In genomic region chr2:32692496-32692895, GRCm38 (mm10) we compare ENCODE assay signal across 7 mouse cellular contexts. TPM values are rescaled to one million over a fixed set of nuclear protein-coding genes. Genes with fewer than 3 reads are reported as not detected.
A peak's percentile ranks its signal among the peaks of the same experiment; 100 is the strongest.
DNase-seq lines count a peak whose midpoint lies in the region; ATAC-seq and TF ChIP-seq lines count a peak whose summit lies in the region.

No protein-coding gene starts in this region.

- no peak overlapping the region for H3K4me3 ChIP-seq in hindbrain, embryonic 12.5 days
- H3K4me3 ChIP-seq in hindbrain, embryonic 10.5 days, result no peak overlapping the region
- peak overlapping the region; percentile 99 for H3K4me3 ChIP-seq in E14TG2a.4 (replicated peaks; ENCODE audit: low read length)
- H3K4me3 ChIP-seq in embryonic facial prominence, embryonic 13.5 days, result 0 out of 2 replicates have a peak overlapping the region, but pooled peaks have one; percentile 80
- H3K4me3 ChIP-seq in liver, embryonic 14.5 days (ENCODE audit: insufficient read depth in 1 of 2, low read depth in 2 of 2, low read length in 2 of 2), result peak overlapping the region in 1 of 2 experiments; percentile 85; a peak in 1 of 4 replicates

- no peak overlapping the region for H3K27ac ChIP-seq in hindbrain, embryonic 12.5 days
- no peak overlapping the region for H3K27ac ChIP-seq in hindbrain, embryonic 10.5 days
- H3K27ac ChIP-seq in embryonic facial prominence, embryonic 13.5 days, result no peak overlapping the region
- H3K27ac ChIP-seq in liver, embryonic 14.5 days, result no peak overlapping the region

- 93% methylated on average over 14 of the region's 14 CpGs for WGBS in hindbrain, embryonic 12.5 days
- WGBS in hindbrain, embryonic 10.5 days, result 95% methylated on average over 14 of the region's 14 CpGs
- WGBS in embryonic facial prominence, embryonic 13.5 days, result 96% methylated on average over 14 of the region's 14 CpGs
- 86% methylated on average over 14 of the region's 14 CpGs for WGBS in liver, embryonic 14.5 days (ENCODE audit: insufficient replicate concordance)

- H3K4me2 ChIP-seq in hindbrain, embryonic 12.5 days (replicated peaks), result no peak overlapping the region
- peak overlapping the region; percentile 80 for H3K4me2 ChIP-seq in embryonic facial prominence, embryonic 13.5 days
- peak overlapping the region; percentile 99 for H3K4me2 ChIP-seq in liver, embryonic 14.5 days (ENCODE audit: low read depth)

- no peaks in the 10 kb centered on the region for H3K9me3 ChIP-seq in hindbrain, embryonic 12.5 days (replicated peaks)
- no peaks in the 10 kb centered on the region for H3K9me3 ChIP-seq in hindbrain, embryonic 10.5 days
- H3K9me3 ChIP-seq in E14TG2a.4 (ENCODE audit: low read length), result no peaks in the 10 kb centered on the region
- no peaks in the 10 kb centered on the region for H3K9me3 ChIP-seq in embryonic facial prominence, embryonic 13.5 days
- H3K9me3 ChIP-seq in liver, embryonic 14.5 days (ENCODE audit: control insufficient read depth, low read length), result no peaks in the 10 kb centered on the region

- TF ChIP-seq EP300 in liver, embryonic 14.5 days (IDR thresholded peaks at IDR 0.05; ENCODE audit: low read depth), result no peak

- H3K9ac ChIP-seq in hindbrain, embryonic 12.5 days, result peak overlapping the region; percentile 78; the same call in 1 of the 2 replicates
- peak overlapping the region; percentile 94; the same call in 1 of the 2 replicates for H3K9ac ChIP-seq in embryonic facial prominence, embryonic 13.5 days
- H3K9ac ChIP-seq in liver, embryonic 14.5 days (replicated peaks), result no peak overlapping the region

- no peak for ATAC-seq in hindbrain, embryonic 12.5 days (ENCODE audit: low FRiP score)
- no peak for ATAC-seq in embryonic facial prominence, embryonic 13.5 days (ENCODE audit: insufficient number of reproducible peaks, insufficient read depth, low FRiP score, low TSS enrichment, low read depth)
- no peak for ATAC-seq in liver, embryonic 14.5 days (ENCODE audit: insufficient read depth)

- peaks cover 14% of the 10 kb centered on the region for H3K4me1 ChIP-seq in hindbrain, embryonic 12.5 days
- peaks cover 43% of the 10 kb centered on the region for H3K4me1 ChIP-seq in hindbrain, embryonic 10.5 days (replicated peaks)
- H3K4me1 ChIP-seq in E14TG2a.4 (replicated peaks; ENCODE audit: low read depth, low read length), result peaks cover 64% of the 10 kb centered on the region
- peaks cover 13% of the 10 kb centered on the region for H3K4me1 ChIP-seq in embryonic facial prominence, embryonic 13.5 days
- H3K4me1 ChIP-seq in liver, embryonic 14.5 days (replicated peaks; ENCODE audit: control insufficient read depth in 2 of 2, insufficient read depth in 2 of 2, low read length in 1 of 2), result peaks cover 13 to 14% of the 10 kb centered on the region in 2 experiments; a peak in 3 of 4 replicates

- H3K36me3 ChIP-seq in hindbrain, embryonic 12.5 days, result peaks cover 12% of the 10 kb centered on the region
- H3K36me3 ChIP-seq in hindbrain, embryonic 10.5 days, result peaks cover 9% of the 10 kb centered on the region
- H3K36me3 ChIP-seq in E14TG2a.4 (ENCODE audit: insufficient read depth, low read length), result peaks cover 45% of the 10 kb centered on the region
- H3K36me3 ChIP-seq in embryonic facial prominence, embryonic 13.5 days, result peaks cover 15% of the 10 kb centered on the region
- H3K36me3 ChIP-seq in liver, embryonic 14.5 days (replicated peaks; ENCODE audit: control insufficient read depth, insufficient read depth, low read depth), result peaks cover 3% of the 10 kb centered on the region; the same call in 1 of the 2 replicates

- no peak for DNase-seq in hindbrain, embryonic 10.5 days (ENCODE audit: low spot score)
- no peak for DNase-seq in liver, embryonic 14.5 days (ENCODE audit: low read depth in 3 of 3, low spot score in 3 of 3)
- DNase-seq in spleen, postnatal 36 days (ENCODE audit: low spot score in 2 of 2), result no peak
- no peak for DNase-seq in urinary bladder, postnatal 25 days (ENCODE audit: low spot score)

- H3K27me3 ChIP-seq in hindbrain, embryonic 12.5 days, result 0 out of 2 replicates have a peak, but pooled peaks cover 2% of the 10 kb centered on the region
- H3K27me3 ChIP-seq in hindbrain, embryonic 10.5 days (ENCODE audit: insufficient read depth, poor library complexity, severe bottlenecking), result no peaks in the 10 kb centered on the region
- H3K27me3 ChIP-seq in E14TG2a.4 (ENCODE audit: insufficient read depth, low read length), result no peaks in the 10 kb centered on the region
- H3K27me3 ChIP-seq in embryonic facial prominence, embryonic 13.5 days, result no peaks in the 10 kb centered on the region
- H3K27me3 ChIP-seq in liver, embryonic 14.5 days (ENCODE audit: control insufficient read depth, insufficient read depth, low read length), result no peaks in the 10 kb centered on the region

- TF ChIP-seq CTCF in E14TG2a.4 (conservative IDR thresholded peaks at IDR 0.05; ENCODE audit: low read length), result no peak
- no peak for TF ChIP-seq CTCF in liver, embryonic 14.5 days (IDR thresholded peaks at IDR 0.05; ENCODE audit: low read depth)

RNA-seq across cellular contexts. Expression of gene Fpgs, which starts 11.4 kb away (rescaled TPM):
- 19.5 and 20.1 TPM in 2 replicates for polyA plus RNA-seq in hindbrain, embryonic 12.5 days (2016; fragmentation: Nextera tagmentation; extraction: Ambion mirVana)
- 25.9 and 29.5 TPM in 2 replicates for polyA plus RNA-seq in hindbrain, embryonic 10.5 days (2016; fragmentation: Nextera tagmentation; extraction: Ambion mirVana)
- 29.7 and 34.1 TPM in 2 replicates for polyA plus RNA-seq in embryonic facial prominence, embryonic 13.5 days (2015; fragmentation: Nextera tagmentation; extraction: Ambion mirVana)
- 45.3 and 51.0 TPM in 2 replicates for polyA plus RNA-seq in liver, embryonic 14.5 days (2012; rRNA removed)
- 21.6 and 25.7 TPM in 2 replicates for polyA plus RNA-seq in liver, embryonic 14.5 days (2014; fragmentation: Nextera tagmentation; extraction: Ambion mirVana)

RNA-seq across cellular contexts. Expression of gene Cdk9, which starts 20.4 kb away (rescaled TPM):
- polyA plus RNA-seq in hindbrain, embryonic 12.5 days (2016; fragmentation: Nextera tagmentation; extraction: Ambion mirVana), result 99.0 and 101 TPM in 2 replicates
- 121 and 125 TPM in 2 replicates for polyA plus RNA-seq in hindbrain, embryonic 10.5 days (2016; fragmentation: Nextera tagmentation; extraction: Ambion mirVana)
- 102 and 114 TPM in 2 replicates for polyA plus RNA-seq in embryonic facial prominence, embryonic 13.5 days (2015; fragmentation: Nextera tagmentation; extraction: Ambion mirVana)
- polyA plus RNA-seq in liver, embryonic 14.5 days (2012; rRNA removed), result 53.9 and 60.7 TPM in 2 replicates
- 36.5 and 42.0 TPM in 2 replicates for polyA plus RNA-seq in liver, embryonic 14.5 days (2014; fragmentation: Nextera tagmentation; extraction: Ambion mirVana)

RNA-seq across cellular contexts. Expression of gene Sh2d3c, which starts 28.4 kb away (rescaled TPM):
- polyA plus RNA-seq in hindbrain, embryonic 12.5 days (2016; fragmentation: Nextera tagmentation; extraction: Ambion mirVana), result 33.5 and 34.8 TPM in 2 replicates
- polyA plus RNA-seq in hindbrain, embryonic 10.5 days (2016; fragmentation: Nextera tagmentation; extraction: Ambion mirVana), result 27.6 and 39.1 TPM in 2 replicates
- 19.4 and 21.8 TPM in 2 replicates for polyA plus RNA-seq in embryonic facial prominence, embryonic 13.5 days (2015; fragmentation: Nextera tagmentation; extraction: Ambion mirVana)
- polyA plus RNA-seq in liver, embryonic 14.5 days (2012; rRNA removed), result 4.7 and 5.8 TPM in 2 replicates
- polyA plus RNA-seq in liver, embryonic 14.5 days (2014; fragmentation: Nextera tagmentation; extraction: Ambion mirVana), result 3.5 and 5.1 TPM in 2 replicates

RNA-seq across cellular contexts. Expression of gene Eng, which starts 46.1 kb away (rescaled TPM):
- 31.6 and 32.1 TPM in 2 replicates for polyA plus RNA-seq in hindbrain, embryonic 12.5 days (2016; fragmentation: Nextera tagmentation; extraction: Ambion mirVana)
- polyA plus RNA-seq in hindbrain, embryonic 10.5 days (2016; fragmentation: Nextera tagmentation; extraction: Ambion mirVana), result 28.8 and 35.8 TPM in 2 replicates
- polyA plus RNA-seq in embryonic facial prominence, embryonic 13.5 days (2015; fragmentation: Nextera tagmentation; extraction: Ambion mirVana), result 49.1 and 50.2 TPM in 2 replicates
- polyA plus RNA-seq in liver, embryonic 14.5 days (2012; rRNA removed), result 15.4 and 17.6 TPM in 2 replicates
- 13.9 and 16.5 TPM in 2 replicates for polyA plus RNA-seq in liver, embryonic 14.5 days (2014; fragmentation: Nextera tagmentation; extraction: Ambion mirVana)

RNA-seq across cellular contexts. Expression of gene 6330409D20Rik, which starts 48.3 kb away (rescaled TPM):
- polyA plus RNA-seq in hindbrain, embryonic 12.5 days (2016; fragmentation: Nextera tagmentation; extraction: Ambion mirVana), result 1.6 and 2.0 TPM in 2 replicates
- polyA plus RNA-seq in hindbrain, embryonic 10.5 days (2016; fragmentation: Nextera tagmentation; extraction: Ambion mirVana), result 1.3 and 1.7 TPM in 2 replicates
- 0.34 and 0.58 TPM in 2 replicates for polyA plus RNA-seq in embryonic facial prominence, embryonic 13.5 days (2015; fragmentation: Nextera tagmentation; extraction: Ambion mirVana)
- polyA plus RNA-seq in liver, embryonic 14.5 days (2012; rRNA removed), result 0.07 TPM in 1 of 2 replicates, not detected in the other
- not detected in 2 replicates for polyA plus RNA-seq in liver, embryonic 14.5 days (2014; fragmentation: Nextera tagmentation; extraction: Ambion mirVana)

Comparison
In these comparisons a context has a peak if more than half of its experiments do, and no peak if none do; other contexts are left out.
1. H3K4me3 ChIP-seq: peak in E14TG2a.4 (single experiment) and embryonic facial prominence, embryonic 13.5 days (single experiment); none in hindbrain, embryonic 12.5 days (single experiment) and hindbrain, embryonic 10.5 days (single experiment).